Mouse (Mus musculus) liver (tissue): ENCODE measurements around the gene Lpp.
"Not testable (repeated sequence)": the region's sequence is repeated elsewhere in the genome, so short reads cannot be mapped to it uniquely, and the experiment has no call there.

ENCODE experiments used
- DNase-seq: peaks from one replicate; pipeline ENCODE4 v3.0.0-alpha.2; 2020; ENCODE audit warnings: mixed read lengths

The Lpp gene

DNA sequence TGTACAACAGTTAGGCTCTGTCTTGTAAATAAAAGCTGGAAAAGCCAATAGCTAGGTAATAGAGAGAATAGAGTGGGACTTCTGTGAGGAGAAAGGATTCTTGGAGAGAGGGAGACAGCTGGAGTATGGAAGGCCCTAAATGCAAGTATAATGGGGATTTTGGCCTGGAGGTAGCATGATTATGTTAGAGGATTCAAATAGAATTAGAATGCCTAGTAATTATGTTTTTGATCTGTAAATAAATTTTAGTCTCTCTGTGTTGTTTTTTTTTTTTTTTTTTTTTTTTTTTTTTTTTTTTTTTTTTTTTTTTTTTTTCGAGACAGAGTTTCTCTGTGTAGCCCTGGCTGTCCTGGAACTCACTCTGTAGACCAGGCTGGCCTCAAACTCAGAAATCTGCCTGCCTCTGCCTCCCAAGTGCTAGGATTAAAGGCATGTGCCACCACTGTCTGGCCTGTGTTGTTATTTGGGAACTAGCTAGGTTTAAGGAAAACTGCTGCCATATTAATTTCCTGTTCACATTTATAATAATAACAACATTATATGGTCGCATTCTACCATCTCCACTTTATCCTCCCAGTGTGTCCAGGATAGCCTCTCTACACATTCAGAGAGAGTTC is 628.5 kb downstream of the Lpp start:
- DNase-seq, result not testable (repeated sequence)

DNA sequence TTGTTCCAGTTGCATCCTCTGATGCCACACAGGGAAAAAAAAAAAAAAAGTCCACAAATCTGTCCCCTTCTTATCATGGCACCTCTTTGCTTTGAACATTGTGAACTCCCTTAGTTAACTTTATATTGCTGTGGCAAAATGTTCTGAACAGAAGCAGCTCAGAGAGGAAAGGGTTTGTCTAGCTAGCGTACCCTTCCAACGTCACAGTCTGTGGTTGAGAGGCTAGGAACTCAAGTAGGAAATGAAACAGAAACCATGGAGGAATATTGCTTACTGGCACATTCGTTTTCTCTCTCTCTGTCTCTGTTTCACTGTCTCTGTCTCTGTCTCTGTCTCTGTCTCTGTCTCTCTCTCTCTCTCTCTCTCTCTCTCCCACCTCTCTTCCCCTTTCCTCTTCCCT is 631.3 kb downstream of the Lpp start:
- no peak for DNase-seq

DNA sequence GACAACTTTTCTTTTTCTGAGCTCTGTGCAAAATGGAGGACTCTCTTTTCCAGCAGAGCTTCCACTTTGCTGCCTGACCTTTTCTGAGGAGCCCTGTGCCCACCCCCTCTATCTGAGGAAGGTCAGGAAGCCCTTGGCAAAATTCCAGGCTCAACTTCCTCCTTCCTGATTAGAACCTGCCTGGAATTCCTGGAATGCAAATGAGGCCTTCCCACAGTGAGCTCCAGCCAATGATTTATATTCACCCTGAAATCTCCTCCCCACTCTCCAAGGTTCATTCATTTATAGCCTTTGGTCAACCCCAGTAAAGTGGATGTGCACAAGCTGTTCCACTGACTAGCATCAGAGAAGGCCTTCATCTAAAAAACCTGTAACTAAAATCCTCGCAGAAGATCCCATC is 632.9 kb downstream of the Lpp start:
- DNase-seq, result peak; percentile 11

DNA sequence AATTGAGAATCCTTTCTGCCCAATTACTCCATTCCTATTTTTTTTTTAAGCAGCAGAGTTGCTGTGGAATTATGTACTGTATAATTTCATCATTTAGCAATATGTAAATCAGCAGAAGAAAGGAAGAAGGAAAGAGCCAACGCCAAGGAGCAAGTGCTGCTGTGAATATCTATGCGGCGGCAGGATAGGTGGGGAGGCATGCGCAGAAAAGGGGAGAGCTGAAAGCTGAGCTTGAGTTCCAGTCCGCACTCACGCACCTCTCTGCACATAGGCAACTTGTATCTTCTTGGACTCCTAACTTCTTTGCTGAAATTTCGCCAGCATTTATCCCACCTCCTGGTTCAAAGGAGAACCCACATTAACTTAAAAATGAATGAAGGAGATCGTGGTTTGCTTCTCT is 636.2 kb downstream of the Lpp start:
- no peak for DNase-seq

DNA sequence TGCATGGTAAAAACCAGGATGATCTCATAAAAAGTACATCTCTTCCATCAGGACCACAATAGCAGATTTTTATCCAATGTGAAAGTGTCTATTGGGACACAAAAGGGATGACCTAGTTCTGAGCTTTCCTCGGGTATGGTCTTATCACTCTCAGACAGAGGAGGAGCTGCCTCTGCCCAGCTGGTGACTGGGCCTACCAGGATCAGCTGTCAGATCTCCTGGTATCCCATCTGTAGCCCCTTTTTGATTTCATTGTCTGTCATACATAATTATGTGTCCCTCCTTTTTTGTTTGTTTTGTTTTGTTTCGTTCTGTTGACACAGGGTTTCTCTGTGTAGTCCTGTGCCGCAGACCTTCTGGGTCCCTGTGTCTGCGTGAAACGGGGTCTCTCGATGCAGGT is 644.1 kb downstream of the Lpp start:
- DNase-seq, result no peak

DNA sequence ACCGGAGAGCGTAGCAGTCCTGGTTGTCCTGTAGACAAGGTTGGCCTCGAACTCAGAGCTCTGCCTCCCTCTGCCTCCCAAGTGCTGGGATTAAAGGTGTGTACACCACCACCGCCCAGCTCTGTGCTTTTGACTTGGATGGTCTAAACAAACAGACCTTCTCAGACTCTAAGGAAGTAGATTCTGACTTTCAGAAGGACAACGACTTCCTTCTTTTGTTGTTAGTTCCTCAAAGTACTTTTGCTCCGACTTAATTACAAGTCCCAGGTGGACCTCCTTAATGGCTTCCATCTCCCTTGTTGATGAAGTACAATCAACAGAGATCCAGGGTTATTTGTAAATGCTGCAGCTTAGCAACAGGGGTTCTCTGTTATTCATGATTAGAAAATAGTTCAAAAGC is 645.2 kb downstream of the Lpp start:
- DNase-seq, result no peak

DNA sequence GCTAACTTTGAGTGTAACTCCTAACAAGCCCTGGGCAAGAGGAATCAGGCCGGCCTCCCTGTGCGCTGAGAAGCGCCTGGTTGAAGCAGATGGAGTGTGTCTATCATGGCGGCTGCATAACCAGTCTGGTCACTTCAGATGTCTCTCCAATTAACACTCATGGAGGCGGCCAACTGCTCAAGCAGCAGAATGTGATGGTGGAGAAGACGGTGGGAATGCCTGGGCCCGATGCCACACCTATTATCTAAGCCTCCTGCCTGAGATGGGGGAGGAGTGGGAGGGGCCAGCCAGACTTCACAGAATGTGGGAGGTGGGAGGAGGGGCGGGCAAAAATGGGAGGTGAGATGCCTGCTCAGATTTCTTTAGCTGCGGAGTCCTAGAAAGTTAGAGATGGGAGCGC is 646.6 kb downstream of the Lpp start:
- DNase-seq, result no peak

DNA sequence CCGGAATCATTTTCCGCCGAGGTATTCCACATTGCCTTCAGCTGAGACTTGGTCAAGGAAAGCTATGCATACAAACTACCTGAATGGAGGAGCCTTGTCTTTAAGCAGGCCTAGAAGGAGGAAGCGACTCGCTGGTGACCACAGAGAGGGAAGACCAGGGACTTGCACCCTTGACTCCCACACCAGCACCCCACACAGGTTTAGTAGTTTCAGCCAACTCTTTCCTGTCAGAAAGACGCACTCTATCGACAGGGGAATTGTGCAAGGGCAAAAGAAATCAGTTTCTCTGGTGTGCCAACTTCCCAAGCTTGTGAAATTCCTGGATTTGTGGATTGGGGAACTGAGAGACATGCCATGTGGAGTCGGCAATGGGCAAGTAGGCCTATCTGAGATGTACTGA is 647.9 kb downstream of the Lpp start:
- no peak for DNase-seq

DNA sequence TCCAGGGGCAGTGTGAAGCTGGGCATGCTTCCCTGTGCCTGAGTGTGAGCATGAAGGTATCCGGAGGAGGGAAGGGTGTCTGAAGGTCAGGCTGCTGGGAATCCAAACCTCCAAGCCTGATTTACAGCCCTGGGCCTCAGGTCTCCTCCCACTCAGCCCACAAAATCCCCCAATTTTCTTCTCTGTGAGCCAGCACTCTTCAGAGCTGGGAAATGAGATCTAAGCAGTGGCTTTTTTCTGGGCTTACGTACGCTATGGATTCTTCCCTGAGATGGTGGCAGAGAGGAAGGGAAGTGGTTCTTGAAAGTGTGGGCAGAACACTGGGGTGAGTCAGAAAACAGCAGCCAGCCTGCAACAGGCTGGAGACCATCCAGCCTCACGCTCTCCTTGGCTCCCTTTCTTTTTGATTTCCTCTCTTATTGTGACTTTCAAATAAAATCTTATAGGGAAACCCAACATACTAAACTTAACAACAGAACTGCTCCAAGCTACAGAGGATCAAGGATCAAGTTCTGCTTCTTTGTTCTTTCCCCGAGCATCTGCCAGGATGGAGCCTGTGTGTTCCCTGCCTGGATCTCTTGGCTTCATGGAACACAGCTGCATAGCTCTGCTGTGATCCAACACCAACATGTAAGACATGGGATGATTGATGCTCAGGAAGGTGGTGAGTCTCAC is 648.7 kb downstream of the Lpp start:
- DNase-seq, result peak; percentile 10
